8 mouse cellular contexts compared by ENCODE assay signal in genomic region chr10:91082550-91083392, GRCm38 (mm10). TPM values are rescaled to one million over a fixed set of nuclear protein-coding genes. Genes with fewer than 3 reads are reported as not detected.
A peak's percentile ranks its signal among the peaks of the same experiment; 100 is the strongest.
DNase-seq lines count a peak whose midpoint lies in the region; ATAC-seq and TF ChIP-seq lines count a peak whose summit lies in the region.

TSS of gene Apaf1 (minus strand) at chr10:91082770.
TSS of gene Ikbip (plus strand) at chr10:91082940.

- H3K36me3 ChIP-seq in MEL (ENCODE audit: control insufficient read depth in 1 of 2, insufficient read depth in 2 of 2, low read length in 2 of 2) = peaks cover 1 to 3% of the 10 kb centered on the region in 2 experiments; a peak in 2 of 4 replicates
- H3K36me3 ChIP-seq in forebrain, postnatal 0 days (ENCODE audit: insufficient read depth) = peaks cover 4% of the 10 kb centered on the region; the same call in 1 of the 2 replicates
- H3K36me3 ChIP-seq in lung, embryonic 15.5 days = peaks cover 8% of the 10 kb centered on the region; the same call in 1 of the 2 replicates

- no peak for TF ChIP-seq RAD21 in MEL (IDR thresholded peaks at IDR 0.05; ENCODE audit: low read depth, low read length)

- peak; percentile 98 for DNase-seq in MEL (ENCODE audit: low read depth, low spot score)
- peak; percentile 99 for DNase-seq in cerebellum, adult 2 months
- DNase-seq in forebrain, postnatal 0 days = peak; percentile 100
- peak; percentile 100 for DNase-seq in heart, postnatal 4 days
- DNase-seq in layer of hippocampus, adult 8-10 months (ENCODE audit: low spot score in 2 of 2) = peak; percentile 98 to 99
- DNase-seq in ovary, adult 18-20 months (ENCODE audit: low spot score) = peak; percentile 99
- DNase-seq in thymus, postnatal 0 days (ENCODE audit: low spot score) = peak; percentile 99

- under 1% methylated on average over 87 of the region's 87 CpGs for WGBS in cerebellum, adult 2 months
- WGBS in forebrain, postnatal 0 days = 2% methylated on average over 84 of the region's 87 CpGs
- under 1% methylated on average over 87 of the region's 87 CpGs for WGBS in lung, embryonic 15.5 days

- H3K4me2 ChIP-seq in forebrain, postnatal 0 days (ENCODE audit: low read depth) = peak within 1 kb of the TSS; percentile 91
- H3K4me2 ChIP-seq in lung, embryonic 15.5 days = peak within 1 kb of the TSS; percentile 75

- no peaks in the 10 kb centered on the region for H3K27me3 ChIP-seq in MEL (ENCODE audit: control insufficient read depth in 1 of 2, insufficient read depth in 2 of 2, low read length in 2 of 2)
- no peaks in the 10 kb centered on the region for H3K27me3 ChIP-seq in cerebellum, adult 2 months (ENCODE audit: control insufficient read depth, insufficient read depth, low read length)
- no peaks in the 10 kb centered on the region for H3K27me3 ChIP-seq in forebrain, postnatal 0 days (ENCODE audit: insufficient read depth, low read length)
- H3K27me3 ChIP-seq in lung, embryonic 15.5 days = no peaks in the 10 kb centered on the region

- H3K9ac ChIP-seq in MEL (ENCODE audit: control insufficient read depth, low read depth, low read length, poor library complexity, severe bottlenecking) = peak within 1 kb of the TSS; percentile 78
- H3K9ac ChIP-seq in forebrain, postnatal 0 days = peak within 1 kb of the TSS; percentile 74
- peak within 1 kb of the TSS; percentile 87 for H3K9ac ChIP-seq in lung, embryonic 15.5 days

- no peaks in the 10 kb centered on the region for H3K9me3 ChIP-seq in MEL (replicated peaks; ENCODE audit: insufficient read depth, low read length)
- H3K9me3 ChIP-seq in forebrain, postnatal 0 days (ENCODE audit: low read length) = no peaks in the 10 kb centered on the region
- no peaks in the 10 kb centered on the region for H3K9me3 ChIP-seq in lung, embryonic 15.5 days

- peak within 1 kb of the TSS; percentile 77 to 99 for H3K4me3 ChIP-seq in MEL (ENCODE audit: control insufficient read depth in 1 of 2, insufficient read depth in 1 of 2, low read depth in 2 of 2, low read length in 2 of 2)
- peak within 1 kb of the TSS; percentile 80 for H3K4me3 ChIP-seq in cerebellum, adult 2 months (replicated peaks; ENCODE audit: insufficient read depth, low read depth, low read length)
- H3K4me3 ChIP-seq in forebrain, postnatal 0 days (ENCODE audit: low read depth, low read length) = peak within 1 kb of the TSS; percentile 67
- H3K4me3 ChIP-seq in lung, embryonic 15.5 days = peak within 1 kb of the TSS; percentile 78

- TF ChIP-seq CTCF in MEL (IDR thresholded peaks at IDR 0.05 in 2 of 3, conservative IDR thresholded peaks at IDR 0.05 in 1 of 3; ENCODE audit: control insufficient read depth in 1 of 3, insufficient read depth in 1 of 3, low read depth in 2 of 3, low read length in 3 of 3, poor library complexity in 1 of 3, severe bottlenecking in 1 of 3) = no peak
- TF ChIP-seq CTCF in cerebellum, adult 2 months (IDR thresholded peaks at IDR 0.05; ENCODE audit: borderline replicate concordance, insufficient read depth, low read depth, low read length) = no peak
- TF ChIP-seq CTCF in forebrain, postnatal 0 days (IDR thresholded peaks at IDR 0.05; ENCODE audit: low read depth) = no peak

- peak; percentile 64 to 79; a peak in 3 of 4 replicates for TF ChIP-seq POLR2A in MEL (IDR thresholded peaks at IDR 0.05; ENCODE audit: control insufficient read depth in 1 of 2, insufficient read depth in 1 of 2, low read depth in 1 of 2, low read length in 2 of 2, poor library complexity in 1 of 2)
- TF ChIP-seq POLR2A in cerebellum, adult 2 months (IDR thresholded peaks at IDR 0.05; ENCODE audit: borderline replicate concordance, insufficient read depth, low read length) = peak; percentile 65

- H3K27ac ChIP-seq in MEL (ENCODE audit: control insufficient read depth, low read depth, low read length) = peak within 1 kb of the TSS; percentile 74
- no peak within 1 kb of the TSS for H3K27ac ChIP-seq in cerebellum, adult 2 months (ENCODE audit: insufficient read depth, low read length)
- H3K27ac ChIP-seq in forebrain, postnatal 0 days (ENCODE audit: low read depth, low read length) = peak within 1 kb of the TSS; percentile 77
- peak within 1 kb of the TSS; percentile 89 for H3K27ac ChIP-seq in lung, embryonic 15.5 days

- TF ChIP-seq EP300 in MEL (IDR thresholded peaks at IDR 0.05; ENCODE audit: low read depth in 1 of 2, low read length in 2 of 2) = no peak

- ATAC-seq in forebrain, postnatal 0 days = peak; percentile 97
- ATAC-seq in lung, embryonic 15.5 days (ENCODE audit: borderline replicate concordance, extremely low read depth, low FRiP score, low TSS enrichment) = peak; percentile 95

- H3K79me2 ChIP-seq in MEL (ENCODE audit: control insufficient read depth, insufficient read depth, low read length, poor library complexity) = peaks cover 4% of the 10 kb centered on the region

- H3K4me1 ChIP-seq in MEL (ENCODE audit: control insufficient read depth in 1 of 2, insufficient read depth in 2 of 2, low read length in 2 of 2) = peaks cover 3 to 4% of the 10 kb centered on the region in 2 experiments; a peak in 1 of 4 replicates
- no peaks in the 10 kb centered on the region for H3K4me1 ChIP-seq in cerebellum, adult 2 months (ENCODE audit: control insufficient read depth, insufficient read depth, low read length)
- no peaks in the 10 kb centered on the region for H3K4me1 ChIP-seq in forebrain, postnatal 0 days (ENCODE audit: insufficient read depth)
- H3K4me1 ChIP-seq in lung, embryonic 15.5 days = peaks cover 8% of the 10 kb centered on the region; the same call in 1 of the 2 replicates

TF ChIP-seq in MEL, 35 proteins besides CTCF, POLR2A, EP300 and RAD21:
- TF ChIP-seq POLR2AphosphoS2 (IDR thresholded peaks at IDR 0.05; ENCODE audit: low read length) (peak; percentile 52; the same call in 1 of the 2 replicates), NRF1 (IDR thresholded peaks at IDR 0.05; ENCODE audit: insufficient read depth, low read depth, low read length, poor library complexity, severe bottlenecking) (peak; percentile 78), NELFE (IDR thresholded peaks at IDR 0.05; ENCODE audit: low read depth, low read length) (peak; percentile 73), USF1 (IDR thresholded peaks at IDR 0.05; ENCODE audit: low read depth, low read length) (peak; percentile 53), ZNF384 (IDR thresholded peaks at IDR 0.05; ENCODE audit: low read depth, low read length) (no peak), GABPA (IDR thresholded peaks at IDR 0.05; ENCODE audit: low read depth, low read length) (no peak)

RNA-seq across cellular contexts. Expression of gene Apaf1, which starts in this region (rescaled TPM):
- total RNA-seq in MEL (2012; rRNA removed) = 12.8 and 16.7 TPM in 2 replicates
- 10 to 100 TPM in 1 of 2 experiments, not detected in 1; 14.3 TPM for polyA plus RNA-seq in MEL (2012; ENCODE audit: insufficient read depth in 1 of 2, insufficient read length in 2 of 2, low read depth in 1 of 2, low replicate concordance in 2 of 2, missing spikeins in 1 of 2)
- polyA plus RNA-seq in cerebellum, adult 2 months (2012; rRNA removed) = 5.8 and 6.5 TPM in 2 replicates
- total RNA-seq in forebrain, postnatal 0 days (2014; rRNA removed) = 33.4 and 45.7 TPM in 2 replicates
- polyA plus RNA-seq in forebrain, postnatal 0 days (2015; fragmentation: Nextera tagmentation; extraction: Ambion mirVana) = 15.3 and 16.7 TPM in 2 replicates
- total RNA-seq in heart, postnatal 4 days (2021) = 10 to 100 TPM; 18.1 to 19.9 TPM
- total RNA-seq in layer of hippocampus, adult 8-10 months (2022) = 10 to 100 TPM; 12.3 to 14.4 (median 13.8) TPM
- 19.0 and 19.3 TPM in 2 replicates for polyA plus RNA-seq in lung, embryonic 15.5 days (2015; fragmentation: Nextera tagmentation; extraction: Ambion mirVana)
- 18.5 and 20.2 TPM in 2 replicates for polyA plus RNA-seq in thymus, postnatal 0 days (2015; fragmentation: Nextera tagmentation; extraction: Ambion mirVana)

RNA-seq across cellular contexts. Expression of gene Ikbip, which starts in this region (rescaled TPM):
- total RNA-seq in MEL (2012; rRNA removed) = 11.0 and 12.3 TPM in 2 replicates
- polyA plus RNA-seq in MEL (2012; ENCODE audit: insufficient read depth in 1 of 2, insufficient read length in 2 of 2, low read depth in 1 of 2, low replicate concordance in 2 of 2, missing spikeins in 1 of 2) = 1 to 10 TPM in 1 of 2 experiments, not detected in 1; 9.9 TPM
- 15.1 and 15.7 TPM in 2 replicates for polyA plus RNA-seq in cerebellum, adult 2 months (2012; rRNA removed)
- total RNA-seq in forebrain, postnatal 0 days (2014; rRNA removed) = 13.1 and 16.3 TPM in 2 replicates
- 8.6 and 13.2 TPM in 2 replicates for polyA plus RNA-seq in forebrain, postnatal 0 days (2015; fragmentation: Nextera tagmentation; extraction: Ambion mirVana)
- total RNA-seq in heart, postnatal 4 days (2021) = 10 to 100 TPM; 25.2 to 25.3 TPM
- 10 to 100 TPM; 15.5 to 21.6 (median 19.1) TPM for total RNA-seq in layer of hippocampus, adult 8-10 months (2022)
- polyA plus RNA-seq in lung, embryonic 15.5 days (2015; fragmentation: Nextera tagmentation; extraction: Ambion mirVana) = 44.1 and 48.0 TPM in 2 replicates
- 12.2 and 12.3 TPM in 2 replicates for polyA plus RNA-seq in thymus, postnatal 0 days (2015; fragmentation: Nextera tagmentation; extraction: Ambion mirVana)
